Mouse (Mus musculus) MEL-GATA-1-ER (cell line): Measurements from ENCODE around the gene Naif1.

Experiments
- DNase-seq: peaks from one replicate; pipeline ENCODE4 v3.0.0-alpha.2; 2012; ENCODE audit warnings: low read depth; ENCODE audit errors: extremely low read depth

Naif1 gene

GRCm38 (mm10) chr2:32449761-32450754 is at the start of gene Naif1:
Gene Naif1, plus strand, starts transcription at chr2:32450457.
- DNase-seq = peak; percentile 83

- DNase-seq = peak; percentile 83
Observed at GRCm38 (mm10) chr2:32404663-32405062, 45.6 kb upstream of the Naif1 start.

GRCm38 (mm10) chr2:32407144-32407824 is 43.0 kb upstream of the Naif1 start:
- DNase-seq = no peak

- no peak for DNase-seq
Observed at GRCm38 (mm10) chr2:32408429-32409424, 41.5 kb upstream of the Naif1 start.

- no peak for DNase-seq
Observed at GRCm38 (mm10) chr2:32411407-32411806, 38.9 kb upstream of the Naif1 start.

GRCm38 (mm10) chr2:32412742-32413531 is 37.3 kb upstream of the Naif1 start:
- no peak for DNase-seq

- DNase-seq = no peak
Observed at GRCm38 (mm10) chr2:32413936-32414335, 36.3 kb upstream of the Naif1 start.

GRCm38 (mm10) chr2:32415801-32416200 is 34.5 kb upstream of the Naif1 start:
- DNase-seq = no peak

GRCm38 (mm10) chr2:32416556-32416955 is 33.7 kb upstream of the Naif1 start:
- DNase-seq = no peak

GRCm38 (mm10) chr2:32417486-32417885 is 32.8 kb upstream of the Naif1 start:
- no peak for DNase-seq

- DNase-seq = no peak
Observed at GRCm38 (mm10) chr2:32418430-32419151, 31.7 kb upstream of the Naif1 start.

- no peak for DNase-seq
Observed at GRCm38 (mm10) chr2:32419359-32419758, 30.9 kb upstream of the Naif1 start.

GRCm38 (mm10) chr2:32420066-32420608 is 30.1 kb upstream of the Naif1 start:
- no peak for DNase-seq

- no peak for DNase-seq
Observed at GRCm38 (mm10) chr2:32420647-32421046, 29.6 kb upstream of the Naif1 start.

GRCm38 (mm10) chr2:32421851-32422251 is 28.4 kb upstream of the Naif1 start:
- no peak for DNase-seq

- peak; percentile 34 for DNase-seq
Observed at GRCm38 (mm10) chr2:32423481-32424331, 26.6 kb upstream of the Naif1 start.

- no peak for DNase-seq
Observed at GRCm38 (mm10) chr2:32424796-32425195, 25.5 kb upstream of the Naif1 start.

GRCm38 (mm10) chr2:32425568-32425967 is 24.7 kb upstream of the Naif1 start:
- no peak for DNase-seq
